Mouse (Mus musculus) CH12.LX (cell line): ENCODE measurements at regions not wholly inside any gene's neighbourhood (a gene's known extent, or its start where the extent isn't known, plus 50 kb on each side); places are given as distances from the start of the nearest gene placed in this dataset.

Experiments used
- RCOR1 ChIP-seq: conservative IDR thresholded peaks from 2 replicates; pipeline ENCODE4 v1.6.1; 2012; ENCODE audit warnings: low read depth, mild to moderate bottlenecking, inconsistent platforms, low read length, improper control_type of control experiment
- TCF12 ChIP-seq: IDR thresholded peaks from 2 replicates; pipeline ENCODE4 v1.6.1; 2014; ENCODE audit warnings: low read depth, mild to moderate bottlenecking, inconsistent platforms, low read length, improper control_type of control experiment
- USF2 ChIP-seq: conservative IDR thresholded peaks from 2 replicates; pipeline ENCODE4 v1.6.1; 2011; ENCODE audit warnings: low read depth, low read length, improper control_type of control experiment
- ZMIZ1 ChIP-seq: IDR thresholded peaks from 2 replicates; pipeline ENCODE4 v1.6.1; 2012; ENCODE audit warnings: low read depth, mild to moderate bottlenecking, inconsistent platforms, low read length, improper control_type of control experiment

GRCm38 (mm10) chr3:70807170-70807569 is 799.8 kb downstream of the Otol1 start (continued):
- TF ChIP-seq TCF12 (peak; percentile 65), ZMIZ1 (no peak), USF2 (no peak), RCOR1 (0 out of 2 replicates have a peak, but pooled peaks have one; percentile 61)
